Comparison of ENCODE assay signal across 1 mouse cellular context in genomic region chr17:5800824-5801560, GRCm38 (mm10).
TF ChIP-seq lines count a peak whose summit lies in the region.

No protein-coding gene starts in this region.

TF ChIP-seq in MEL, 35 proteins besides CTCF, POLR2A, EP300 and RAD21 (continued from another document):
- no peak for TF ChIP-seq POLR2AphosphoS2 (IDR thresholded peaks at IDR 0.05; ENCODE audit: low read length)
